Comparison of ENCODE assay signal across 21 mouse cellular contexts in the genomic region with DNA sequence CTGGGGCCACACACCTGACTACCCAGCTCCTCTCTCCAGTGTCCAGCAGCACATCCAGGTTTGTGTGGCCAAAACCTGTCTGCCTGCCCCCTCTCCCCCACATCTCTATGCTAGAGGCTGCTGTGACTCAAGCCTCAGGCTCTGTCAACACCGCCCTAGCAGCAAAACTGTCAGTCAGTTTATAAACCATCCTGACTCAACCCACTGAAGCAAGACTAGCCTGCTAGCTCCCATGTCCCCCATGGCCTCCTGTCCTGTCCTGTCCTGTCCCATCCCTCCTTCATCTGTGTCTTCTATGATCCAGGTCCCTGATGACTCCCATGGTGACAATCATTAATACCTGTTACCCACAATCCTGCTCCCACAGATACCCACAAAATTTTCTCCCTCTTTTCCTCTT. TPM values are rescaled to one million over a fixed set of nuclear protein-coding genes. Genes with fewer than 3 reads are reported as not detected.
"Had no signal": no experiment of that assay in that cellular context is flagged by ENCODE, and none has a peak within 500 bp of the region (broad histone marks: within the 10 kb centered on the region; RNA-seq: fewer than 3 reads in every experiment).

No protein-coding gene starts in this region.

- H3K36me3 ChIP-seq: liver, embryonic 15.5 days; lung, embryonic 15.5 days; midbrain, embryonic 12.5 days; neural tube, embryonic 12.5 days had no signal

- H3K4me3 ChIP-seq: liver, embryonic 15.5 days; lung, embryonic 15.5 days; megakaryocyte, embryonic 14.5 days; midbrain, embryonic 12.5 days; neural tube, embryonic 12.5 days had no signal

- DNase-seq: liver, postnatal 0 days; lung, adult 2 months; lung, postnatal 14 days; lung, postnatal 36 days; midbrain, embryonic 14.5 days; retina, postnatal 1 day; right cerebral cortex, adult 18-20 months; right cerebral cortex, postnatal 25 days; right cerebral cortex, postnatal 4 days; spleen, adult 18-20 months; thymus, adult 18-20 months; thymus, postnatal 14 days; thymus, postnatal 36 days had no signal

- H3K4me1 ChIP-seq: liver, embryonic 15.5 days; lung, embryonic 15.5 days; midbrain, embryonic 12.5 days; neural tube, embryonic 12.5 days had no signal

- ATAC-seq: liver, postnatal 0 days; lung, postnatal 0 days had no signal

- H3K4me2 ChIP-seq: liver, embryonic 15.5 days; lung, embryonic 15.5 days; midbrain, embryonic 12.5 days; neural tube, embryonic 12.5 days had no signal

- H3K9me3 ChIP-seq: liver, embryonic 15.5 days; lung, embryonic 15.5 days; neural tube, embryonic 12.5 days had no signal

- H3K9ac ChIP-seq: liver, embryonic 15.5 days; liver, postnatal 0 days; lung, embryonic 15.5 days; midbrain, embryonic 12.5 days; neural tube, embryonic 12.5 days had no signal

- H3K27me3 ChIP-seq: liver, embryonic 15.5 days; lung, embryonic 15.5 days; midbrain, embryonic 12.5 days; neural tube, embryonic 12.5 days had no signal

- H3K27ac ChIP-seq: liver, embryonic 15.5 days; lung, embryonic 15.5 days; macrophage; midbrain, embryonic 12.5 days; neural tube, embryonic 12.5 days had no signal

RNA-seq across cellular contexts. Expression of a gene that starts 59.6 kb away (rescaled TPM):
- total RNA-seq: neutrophil, adult 5-6 weeks had no signal
